Mouse (Mus musculus): ENCODE data around the gene Atf7. TPM values are rescaled to one million over a fixed set of nuclear protein-coding genes. Genes with fewer than 3 reads are reported as not detected.

Gene Atf7
- total RNA-seq, 1 experiment from 2014 or later, result 81.1 TPM

GRCm38 (mm10) chr15:102487664-102488063, 137.6 kb downstream of the Atf7 start:
- no peak for DNase-seq

GRCm38 (mm10) chr15:102485853-102486252, 139.4 kb downstream of the Atf7 start:
- no peak for DNase-seq

- DNase-seq, result no peak
Measured at GRCm38 (mm10) chr15:102483136-102483535, 142.1 kb downstream of the Atf7 start.

Small RNA genes lying within 50 kb of the gene (microRNA-seq; reads per million reads assigned to microRNA genes)
- gene Mir688, result 0.36 to 1.0 reads per million in 2 experiments

Other genes with a start within 250 kb of the Atf7 start
- gene Sp1, start 219.3 kb downstream of the Atf7 start, total RNA-seq (2021), result 49.9 and 82.8 TPM in 2 replicates
- gene Amhr2, start 180.1 kb downstream of the Atf7 start, total RNA-seq (2021), result 1.4 and 1.9 TPM in 2 replicates
- gene Prr13, start 166.4 kb downstream of the Atf7 start, total RNA-seq (2021), result 100 and 158 TPM in 2 replicates
- gene Pcbp2, start 154.9 kb downstream of the Atf7 start, total RNA-seq (2021), result 747 and 809 TPM in 2 replicates
- not detected in 2 replicates for gene Gm10337, start 121.7 kb downstream of the Atf7 start, total RNA-seq (2021)
- gene Map3k12, start 108.4 kb downstream of the Atf7 start, total RNA-seq (2021), result 8.1 and 12.0 TPM in 2 replicates
- 42.4 and 48.9 TPM in 2 replicates for gene Tarbp2, start 107.3 kb downstream of the Atf7 start, total RNA-seq (2021)
- 3.4 and 6.6 TPM in 2 replicates for gene Npff, start 100.5 kb downstream of the Atf7 start, total RNA-seq (2021)
- gene Gm28047, start 397 bp downstream of the Atf7 start, total RNA-seq (2021), result 2.2 TPM in 1 of 2 replicates, not detected in the other
- 13.8 and 32.0 TPM in 2 replicates for gene Atp5g2, start 46.9 kb upstream of the Atf7 start, total RNA-seq (2021)
- 105 and 147 TPM in 2 replicates for gene Calcoco1, start 96.7 kb upstream of the Atf7 start, total RNA-seq (2021)

Measured in adrenal gland, postnatal 25 days (tissue).